In genomic region chr13:45063146-45063545, GRCm38 (mm10) we compare ENCODE assay signal across 35 mouse cellular contexts. TPM values are rescaled to one million over a fixed set of nuclear protein-coding genes. Genes with fewer than 3 reads are reported as not detected.
A peak's percentile ranks its signal among the peaks of the same experiment; 100 is the strongest.
DNase-seq lines count a peak whose midpoint lies in the region; ATAC-seq and TF ChIP-seq lines count a peak whose summit lies in the region.
"Had no signal": no experiment of that assay in that cellular context is flagged by ENCODE, and none has a peak within 500 bp of the region (broad histone marks: within the 10 kb centered on the region; RNA-seq: fewer than 3 reads in every experiment).

No protein-coding gene starts in this region.

- H3K27ac ChIP-seq in heart, embryonic 13.5 days (replicated peaks) = 0 out of 2 replicates have a peak overlapping the region, but pooled peaks have one; percentile 26
- H3K27ac ChIP-seq in left cerebral cortex, adult 2 months = no peak overlapping the region
- H3K27ac ChIP-seq in MEL (ENCODE audit: control insufficient read depth, low read depth, low read length) = no peak overlapping the region
- no peak overlapping the region for H3K27ac ChIP-seq in layer of hippocampus, adult 2 months
- H3K27ac ChIP-seq: forebrain, embryonic 13.5 days; hindbrain, embryonic 14.5 days; liver, embryonic 12.5 days; macrophage; midbrain, embryonic 13.5 days; neural tube, embryonic 13.5 days; stomach, postnatal 0 days had no signal

- no peak for TF ChIP-seq CTCF in left cerebral cortex, adult 2 months (IDR thresholded peaks at IDR 0.05)
- no peak for TF ChIP-seq CTCF in MEL (IDR thresholded peaks at IDR 0.05 in 2 of 3, conservative IDR thresholded peaks at IDR 0.05 in 1 of 3; ENCODE audit: control insufficient read depth in 1 of 3, insufficient read depth in 1 of 3, low read depth in 2 of 3, low read length in 3 of 3, poor library complexity in 1 of 3, severe bottlenecking in 1 of 3)
- no peak for TF ChIP-seq CTCF in layer of hippocampus, adult 2 months (conservative IDR thresholded peaks at IDR 0.05)

- H3K4me2 ChIP-seq in heart, embryonic 13.5 days = no peak overlapping the region
- H3K4me2 ChIP-seq: forebrain, embryonic 13.5 days; hindbrain, embryonic 14.5 days; liver, embryonic 12.5 days; midbrain, embryonic 13.5 days; neural tube, embryonic 13.5 days had no signal

- no peaks in the 10 kb centered on the region for H3K9me3 ChIP-seq in heart, embryonic 13.5 days
- H3K9me3 ChIP-seq in MEL (replicated peaks; ENCODE audit: insufficient read depth, low read length) = no peaks in the 10 kb centered on the region
- H3K9me3 ChIP-seq: forebrain, embryonic 13.5 days; liver, embryonic 12.5 days; midbrain, embryonic 13.5 days; neural tube, embryonic 13.5 days had no signal

- H3K79me2 ChIP-seq in MEL (ENCODE audit: control insufficient read depth, insufficient read depth, low read length, poor library complexity) = no peaks in the 10 kb centered on the region

- peaks cover 17% of the 10 kb centered on the region for H3K4me1 ChIP-seq in heart, embryonic 13.5 days
- no peaks in the 10 kb centered on the region for H3K4me1 ChIP-seq in MEL (ENCODE audit: control insufficient read depth in 1 of 2, insufficient read depth in 2 of 2, low read length in 2 of 2)
- H3K4me1 ChIP-seq: midbrain, embryonic 13.5 days; neural tube, embryonic 13.5 days had no signal

- no peaks in the 10 kb centered on the region for H3K27me3 ChIP-seq in heart, embryonic 13.5 days (replicated peaks)
- H3K27me3 ChIP-seq in MEL (ENCODE audit: control insufficient read depth in 1 of 2, insufficient read depth in 2 of 2, low read length in 2 of 2) = no peaks in the 10 kb centered on the region
- H3K27me3 ChIP-seq: CH12.LX; forebrain, embryonic 13.5 days; midbrain, embryonic 13.5 days; neural tube, embryonic 13.5 days had no signal

- 20% methylated on average over 5 of the region's 5 CpGs for WGBS in heart, embryonic 13.5 days

- no peak for TF ChIP-seq POLR2A in MEL (IDR thresholded peaks at IDR 0.05; ENCODE audit: control insufficient read depth in 1 of 2, insufficient read depth in 1 of 2, low read depth in 1 of 2, low read length in 2 of 2, poor library complexity in 1 of 2)

- no peak for DNase-seq in frontal cortex, postnatal 25 days (ENCODE audit: low spot score in 2 of 2)
- no peak for DNase-seq in heart, postnatal 25 days (ENCODE audit: low spot score)
- peak; percentile 33 to 72 for DNase-seq in left cerebral cortex, postnatal 14 days (ENCODE audit: low spot score in 2 of 2)
- DNase-seq in left cerebral cortex, adult 2 months (ENCODE audit: extremely low spot score in 1 of 2, low spot score in 2 of 2) = no peak
- peak; percentile 7 for DNase-seq in MEL (ENCODE audit: low read depth, low spot score)
- DNase-seq in layer of hippocampus, adult 2 months (ENCODE audit: low spot score in 2 of 2) = no peak
- DNase-seq: adrenal gland, postnatal 10 days; cerebellum, adult 11 months; cerebellum, adult 9-10 months; cerebellum, postnatal 36 days; kidney, adult 9 months; kidney, postnatal 10 days; layer of hippocampus, adult 9-11 months; left cerebral cortex, postnatal 4 days; liver, postnatal 0 days; lung, postnatal 10 days; right cerebral cortex, postnatal 25 days; spleen, adult 18-20 months; thymus, adult 2 months; thymus, postnatal 36 days had no signal

- no peak overlapping the region; the same call in 1 of the 2 replicates for H3K9ac ChIP-seq in heart, embryonic 13.5 days
- H3K9ac ChIP-seq in MEL (ENCODE audit: control insufficient read depth, low read depth, low read length, poor library complexity, severe bottlenecking) = no peak overlapping the region
- H3K9ac ChIP-seq: forebrain, embryonic 13.5 days; hindbrain, embryonic 14.5 days; liver, embryonic 12.5 days; liver, postnatal 0 days; midbrain, embryonic 13.5 days; neural tube, embryonic 13.5 days had no signal

- H3K4me3 ChIP-seq in heart, embryonic 13.5 days = no peak overlapping the region
- H3K4me3 ChIP-seq in left cerebral cortex, adult 2 months = no peak overlapping the region
- H3K4me3 ChIP-seq in MEL (ENCODE audit: control insufficient read depth in 1 of 2, insufficient read depth in 1 of 2, low read depth in 2 of 2, low read length in 2 of 2) = no peak overlapping the region
- H3K4me3 ChIP-seq in layer of hippocampus, adult 2 months = no peak overlapping the region
- H3K4me3 ChIP-seq: forebrain, embryonic 13.5 days; liver, embryonic 12.5 days; midbrain, embryonic 13.5 days; neural tube, embryonic 13.5 days had no signal

- no peak for TF ChIP-seq RAD21 in MEL (IDR thresholded peaks at IDR 0.05; ENCODE audit: low read depth, low read length)

- TF ChIP-seq EP300 in MEL (IDR thresholded peaks at IDR 0.05; ENCODE audit: low read depth in 1 of 2, low read length in 2 of 2) = no peak

- H3K36me3 ChIP-seq in heart, embryonic 13.5 days = no peaks in the 10 kb centered on the region
- no peaks in the 10 kb centered on the region for H3K36me3 ChIP-seq in MEL (ENCODE audit: control insufficient read depth in 1 of 2, insufficient read depth in 2 of 2, low read length in 2 of 2)
- H3K36me3 ChIP-seq: liver, embryonic 12.5 days; midbrain, embryonic 13.5 days; neural tube, embryonic 13.5 days had no signal

- intact Hi-C loops in heart, postnatal 25 days (cut with DNase I) = no loop called here
- intact Hi-C loops in left cerebral cortex, postnatal 14 days (cut with DNase I) = no loop called here
- intact Hi-C loops in left cerebral cortex, adult 2 months (cut with DNase I) = no loop called here

- peak; percentile 44 for ATAC-seq in frontal cortex, adult (ENCODE audit: low TSS enrichment)
- ATAC-seq in heart, embryonic 13.5 days (ENCODE audit: extremely low read depth, insufficient number of reproducible peaks, low FRiP score, low TSS enrichment) = no peak
- ATAC-seq: forebrain, embryonic 13.5 days; intestine, postnatal 0 days; liver, embryonic 12.5 days; liver, postnatal 0 days; midbrain, embryonic 13.5 days had no signal

TF ChIP-seq in MEL, 35 proteins besides CTCF, POLR2A, EP300 and RAD21:
- TF ChIP-seq NRF1 (IDR thresholded peaks at IDR 0.05; ENCODE audit: insufficient read depth, low read depth, low read length, poor library complexity, severe bottlenecking) (no peak), ETS1 (IDR thresholded peaks at IDR 0.05; ENCODE audit: low read depth, low read length) (no peak), NELFE (IDR thresholded peaks at IDR 0.05; ENCODE audit: low read depth, low read length) (no peak), USF1 (IDR thresholded peaks at IDR 0.05; ENCODE audit: low read depth, low read length) (no peak), KAT2A (conservative IDR thresholded peaks at IDR 0.05; ENCODE audit: low read depth, low read length) (no peak), MAX (IDR thresholded peaks at IDR 0.05; ENCODE audit: low read length) (no peak), MYC (IDR thresholded peaks at IDR 0.05; ENCODE audit: low read depth, low read length) (no peak), GATA1 (IDR thresholded peaks at IDR 0.05; ENCODE audit: low read depth, low read length) (no peak), ZC3H11A (IDR thresholded peaks at IDR 0.05; ENCODE audit: low read depth, low read length) (no peak), MAFK (IDR thresholded peaks at IDR 0.05; ENCODE audit: borderline replicate concordance, low read depth, low read length) (no peak), UBTF (IDR thresholded peaks at IDR 0.05; ENCODE audit: borderline replicate concordance, insufficient read depth, low read depth, low read length) (no peak), TCF12 (IDR thresholded peaks at IDR 0.05; ENCODE audit: low read depth, low read length) (no peak), TAL1 (IDR thresholded peaks at IDR 0.05; ENCODE audit: low read length) (no peak), SMC3 (IDR thresholded peaks at IDR 0.05; ENCODE audit: low read depth, low read length) (no peak), E2F4 (IDR thresholded peaks at IDR 0.05; ENCODE audit: borderline replicate concordance, low read depth, low read length) (no peak), HCFC1 (IDR thresholded peaks at IDR 0.05; ENCODE audit: low read depth, low read length) (no peak), CHD1 (IDR thresholded peaks at IDR 0.05; ENCODE audit: low read depth, low read length) (no peak), CHD2 (IDR thresholded peaks at IDR 0.05; ENCODE audit: low read length) (no peak), MAZ (IDR thresholded peaks at IDR 0.05; ENCODE audit: low read depth, low read length) (no peak), ZMIZ1 (IDR thresholded peaks at IDR 0.05; ENCODE audit: low read depth, low read length) (no peak)

RNA-seq across cellular contexts. Expression of gene Gm9817, which starts 15.3 kb away (rescaled TPM):
- 0.12 and 0.15 TPM in 2 replicates for polyA plus RNA-seq in heart, embryonic 13.5 days (2015; fragmentation: Nextera tagmentation; extraction: Ambion mirVana)
- under 1 TPM; 0.17 to 0.18 TPM for total RNA-seq in heart, postnatal 25 days (2021)
- total RNA-seq in left cerebral cortex, postnatal 14 days (2021) = under 1 TPM in 1 of 2 experiments, not detected in 1; 0.13 TPM
- total RNA-seq in left cerebral cortex, adult 2 months (2021) = not detected
- not detected in 2 replicates for total RNA-seq in MEL (2012; rRNA removed)
- under 1 TPM in 1 of 2 experiments, not detected in 1; 0.08 TPM for polyA plus RNA-seq in MEL (2012; ENCODE audit: insufficient read depth in 1 of 2, insufficient read length in 2 of 2, low read depth in 1 of 2, low replicate concordance in 2 of 2, missing spikeins in 1 of 2)
- not detected for total RNA-seq in layer of hippocampus, adult 2 months (2021)
- total RNA-seq: CH12.LX; hematopoietic stem cell, adult 5-6 weeks; left cerebral cortex, adult 18-20 months; megakaryocyte-erythroid progenitor cell, adult 5-6 weeks had no signal
- polyA plus RNA-seq: embryonic facial prominence, embryonic 11.5 days; forebrain, embryonic 13.5 days; hindbrain, embryonic 14.5 days; liver, embryonic 12.5 days; liver, postnatal 0 days; midbrain, embryonic 13.5 days; neural tube, embryonic 13.5 days; thymus, adult 2 months had no signal

Comparison
In these comparisons a context has a peak if more than half of its experiments do, and no peak if none do; other contexts are left out.
1. DNase-seq: peak in left cerebral cortex, postnatal 14 days (2 of 2) and MEL (single experiment); none in frontal cortex, postnatal 25 days (0 of 2), heart, postnatal 25 days (single experiment), left cerebral cortex, adult 2 months (0 of 2) and layer of hippocampus, adult 2 months (0 of 2).